Mouse (Mus musculus): ENCODE data around the gene Mical2. TPM values are rescaled to one million over a fixed set of nuclear protein-coding genes. Genes with fewer than 3 reads are reported as not detected.

Gene Mical2
- polyA plus RNA-seq (2012; rRNA removed) = 13.0 and 20.7 TPM in 2 replicates

DNA sequence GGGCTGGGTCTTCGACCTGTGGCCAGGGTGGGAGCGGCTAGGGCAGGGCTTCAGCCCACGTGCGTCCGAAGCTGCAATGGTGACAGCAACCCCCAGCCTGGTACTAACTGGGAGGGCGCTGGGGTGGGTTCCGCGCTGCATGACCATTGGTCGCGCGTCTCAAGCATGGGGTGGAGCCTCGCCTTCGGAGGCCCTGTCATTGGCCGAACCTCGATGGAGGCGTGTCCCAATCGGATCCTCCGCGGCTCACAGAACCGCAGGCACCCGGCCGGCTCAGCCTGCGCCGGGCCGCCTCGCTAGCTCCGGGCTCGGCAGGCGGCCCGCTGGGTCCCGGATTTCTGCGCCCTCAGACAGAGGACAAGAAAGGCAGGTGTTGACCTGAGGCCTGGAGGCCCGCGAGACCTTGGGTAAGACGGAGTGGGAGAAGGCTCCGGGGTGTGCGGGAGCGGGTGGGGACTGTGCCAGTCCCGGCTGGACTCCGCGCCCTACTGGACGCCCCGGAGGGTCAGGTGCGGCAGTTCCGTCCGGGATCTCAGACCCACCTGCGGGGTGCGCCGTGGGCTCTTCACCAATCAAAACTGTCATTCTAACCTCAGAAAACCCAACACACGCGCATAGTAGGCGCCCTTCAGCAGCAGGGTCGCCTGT lies at the start of gene Mical2:
Gene Mical2 (plus strand): TSS at position 242 of the 648 bp plus-strand sequence.
- peak within 1 kb of the TSS; percentile 87 for H3K4me3 ChIP-seq (ENCODE audit: low read depth, low read length)
- H3K4me1 ChIP-seq (ENCODE audit: control insufficient read depth, insufficient read depth, insufficient read length, low read length) = peaks cover 20% of the 10 kb centered on the region
- 0 out of 2 replicates have a peak, but pooled peaks cover 4% of the 10 kb centered on the region for H3K36me3 ChIP-seq (ENCODE audit: control insufficient read depth, insufficient read depth, low read length)
- under 1% methylated on average over 53 of the region's 53 CpGs for WGBS
- peak within 1 kb of the TSS; percentile 51 for H3K27ac ChIP-seq (ENCODE audit: insufficient read depth, low read depth, low read length)
- no peaks in the 10 kb centered on the region for H3K27me3 ChIP-seq (ENCODE audit: control insufficient read depth, insufficient read depth, low read length)
- TF ChIP-seq CTCF (IDR thresholded peaks at IDR 0.05; ENCODE audit: extremely low read depth, insufficient read length, insufficient replicate concordance, low read depth, low read length) (0 out of 2 replicates have a peak, but pooled peaks have one; percentile 6), POLR2A (IDR thresholded peaks at IDR 0.05; ENCODE audit: low read depth, low read length) (peak; percentile 97)

DNA sequence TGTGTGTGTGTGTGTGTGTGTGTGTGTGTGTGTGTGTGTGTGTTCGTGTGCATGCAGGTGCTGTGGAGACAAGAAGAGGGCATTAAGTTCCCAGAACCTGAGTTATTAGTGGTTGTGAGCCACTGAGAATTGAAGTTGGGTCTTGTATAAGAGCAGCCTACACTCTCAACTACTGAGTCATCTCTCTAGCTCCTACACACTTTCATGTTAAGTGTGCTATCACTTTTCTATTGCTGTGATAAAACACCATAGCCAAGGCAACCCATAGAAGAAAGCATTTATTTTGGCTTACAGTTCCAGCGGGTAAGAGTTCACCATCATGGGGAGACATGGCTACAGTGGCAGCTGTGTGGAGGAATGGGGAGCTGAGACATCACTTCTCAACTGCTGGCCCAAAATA lies 49.0 kb upstream of the Mical2 start:
- Histone ChIP-seq H3K27ac (ENCODE audit: insufficient read depth, low read depth, low read length) (no peak overlapping the region), H3K36me3 (ENCODE audit: control insufficient read depth, insufficient read depth, low read length) (no peaks in the 10 kb centered on the region), H3K4me1 (ENCODE audit: control insufficient read depth, insufficient read depth, insufficient read length, low read length) (peaks cover 4% of the 10 kb centered on the region), H3K27me3 (ENCODE audit: control insufficient read depth, insufficient read depth, low read length) (no peaks in the 10 kb centered on the region), H3K4me3 (ENCODE audit: low read depth, low read length) (no peak overlapping the region)
- WGBS = 89% methylated on average over 2 of the region's 2 CpGs
- TF ChIP-seq POLR2A (IDR thresholded peaks at IDR 0.05; ENCODE audit: low read depth, low read length) (no peak), CTCF (IDR thresholded peaks at IDR 0.05; ENCODE audit: extremely low read depth, insufficient read length, insufficient replicate concordance, low read depth, low read length) (no peak)

GRCm38 (mm10) chr7:112180235-112180705 lies 45.4 kb upstream of the Mical2 start:
- Histone ChIP-seq H3K27ac (ENCODE audit: insufficient read depth, low read depth, low read length) (peak overlapping the region; percentile 13; the same call in 1 of the 2 replicates), H3K4me1 (ENCODE audit: control insufficient read depth, insufficient read depth, insufficient read length, low read length) (peaks cover 4% of the 10 kb centered on the region), H3K36me3 (ENCODE audit: control insufficient read depth, insufficient read depth, low read length) (no peaks in the 10 kb centered on the region), H3K27me3 (ENCODE audit: control insufficient read depth, insufficient read depth, low read length) (no peaks in the 10 kb centered on the region), H3K4me3 (ENCODE audit: low read depth, low read length) (no peak overlapping the region)
- TF ChIP-seq CTCF (IDR thresholded peaks at IDR 0.05; ENCODE audit: extremely low read depth, insufficient read length, insufficient replicate concordance, low read depth, low read length) (peak; percentile 100), POLR2A (IDR thresholded peaks at IDR 0.05; ENCODE audit: low read depth, low read length) (no peak; the same call in 1 of the 2 replicates)
- WGBS = 3% methylated on average over 10 of the region's 10 CpGs

- 32% methylated on average over 5 of the region's 5 CpGs for WGBS
- Histone ChIP-seq H3K4me3 (ENCODE audit: low read depth, low read length) (no peak overlapping the region), H3K4me1 (ENCODE audit: control insufficient read depth, insufficient read depth, insufficient read length, low read length) (peaks cover 18% of the 10 kb centered on the region), H3K27me3 (ENCODE audit: control insufficient read depth, insufficient read depth, low read length) (no peaks in the 10 kb centered on the region), H3K27ac (ENCODE audit: insufficient read depth, low read depth, low read length) (no peak overlapping the region), H3K36me3 (ENCODE audit: control insufficient read depth, insufficient read depth, low read length) (no peaks in the 10 kb centered on the region)
- TF ChIP-seq POLR2A (IDR thresholded peaks at IDR 0.05; ENCODE audit: low read depth, low read length) = no peak
- TF ChIP-seq CTCF (IDR thresholded peaks at IDR 0.05; ENCODE audit: extremely low read depth, insufficient read length, insufficient replicate concordance, low read depth, low read length) = peak; percentile 96; the same call in 1 of the 2 replicates
Observed at GRCm38 (mm10) chr7:112183258-112183841, 42.3 kb upstream of the Mical2 start.

DNA sequence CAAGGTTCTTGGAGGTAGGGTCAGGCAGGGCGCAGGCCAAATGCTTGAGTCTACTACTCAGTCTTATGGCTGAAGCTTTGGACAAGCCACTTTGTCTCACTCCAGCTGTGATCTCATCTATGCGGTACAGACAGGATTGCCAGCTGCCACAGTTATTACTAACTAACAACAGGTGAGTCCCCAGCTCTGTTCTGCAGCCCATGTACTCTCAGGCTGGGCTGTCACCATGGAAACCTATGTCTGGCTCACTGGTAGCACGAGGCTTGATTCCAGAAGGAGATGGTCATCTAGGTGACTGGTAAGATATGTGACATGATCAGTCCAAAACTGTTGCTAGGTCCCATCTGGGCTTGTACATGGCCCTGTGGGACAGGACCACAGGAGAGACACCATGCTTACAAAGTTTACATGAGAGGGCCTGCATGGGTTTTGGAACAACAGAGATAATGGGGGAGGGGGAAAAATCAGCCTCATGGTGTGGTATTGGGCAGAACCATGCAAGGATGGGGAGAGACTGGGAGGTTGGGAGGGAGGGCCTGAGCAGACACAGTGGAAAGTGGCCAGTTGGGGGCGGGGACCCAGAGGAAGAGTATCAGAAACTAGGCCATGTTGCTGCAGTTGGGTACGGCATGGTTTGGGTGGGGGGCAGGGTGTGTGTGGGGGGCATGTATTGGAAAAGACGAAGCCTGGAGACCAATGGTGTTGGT lies 41.0 kb upstream of the Mical2 start:
- H3K4me3 ChIP-seq (ENCODE audit: low read depth, low read length) = no peak overlapping the region
- TF ChIP-seq POLR2A (IDR thresholded peaks at IDR 0.05; ENCODE audit: low read depth, low read length) (no peak), CTCF (IDR thresholded peaks at IDR 0.05; ENCODE audit: extremely low read depth, insufficient read length, insufficient replicate concordance, low read depth, low read length) (no peak)
- peaks cover 24% of the 10 kb centered on the region for H3K4me1 ChIP-seq (ENCODE audit: control insufficient read depth, insufficient read depth, insufficient read length, low read length)
- no peak overlapping the region for H3K27ac ChIP-seq (ENCODE audit: insufficient read depth, low read depth, low read length)
- no peaks in the 10 kb centered on the region for H3K36me3 ChIP-seq (ENCODE audit: control insufficient read depth, insufficient read depth, low read length)
- 85% methylated on average over 6 of the region's 6 CpGs for WGBS
- no peaks in the 10 kb centered on the region for H3K27me3 ChIP-seq (ENCODE audit: control insufficient read depth, insufficient read depth, low read length)

- no peak overlapping the region for H3K4me3 ChIP-seq (ENCODE audit: low read depth, low read length)
- TF ChIP-seq CTCF (IDR thresholded peaks at IDR 0.05; ENCODE audit: extremely low read depth, insufficient read length, insufficient replicate concordance, low read depth, low read length) (no peak), POLR2A (IDR thresholded peaks at IDR 0.05; ENCODE audit: low read depth, low read length) (no peak)
- peaks cover 24% of the 10 kb centered on the region for H3K4me1 ChIP-seq (ENCODE audit: control insufficient read depth, insufficient read depth, insufficient read length, low read length)
- no peaks in the 10 kb centered on the region for H3K27me3 ChIP-seq (ENCODE audit: control insufficient read depth, insufficient read depth, low read length)
- 62% methylated on average over 9 of the region's 9 CpGs for WGBS
- no peaks in the 10 kb centered on the region for H3K36me3 ChIP-seq (ENCODE audit: control insufficient read depth, insufficient read depth, low read length)
- no peak overlapping the region for H3K27ac ChIP-seq (ENCODE audit: insufficient read depth, low read depth, low read length)
Observed at GRCm38 (mm10) chr7:112185226-112185745, 40.4 kb upstream of the Mical2 start.
